Mouse (Mus musculus) kidney, embryonic 15.5 days (tissue): ENCODE measurements around the gene Gm8251. TPM values are rescaled to one million over a fixed set of nuclear protein-coding genes. Genes with fewer than 3 reads are reported as not detected.

ENCODE experiments used
- ATAC-seq: fragments of 200-750 bp; cut with Nextera tagmentation; replicated peaks from 2 replicates; pipeline ENCODE4 v1.8.0; 2017; ENCODE audit warnings: moderate TSS enrichment; ENCODE audit not compliant: low FRiP score
- H3K27ac ChIP-seq: fragments of 300-500 bp; sonication (generic); 2 replicates; pipeline ENCODE4 v1.5.1; 2015; ENCODE audit warnings: mild to moderate bottlenecking, inconsistent platforms
- H3K27me3 ChIP-seq: fragments of 300-500 bp; sonication (generic); 2 replicates; pipeline ENCODE4 v1.6.1; 2015; ENCODE audit warnings: inconsistent platforms
- H3K36me3 ChIP-seq: fragments of 300-500 bp; sonication (generic); 2 replicates; pipeline ENCODE4 v1.6.1; 2015; ENCODE audit warnings: inconsistent platforms
- H3K4me1 ChIP-seq: fragments of 300-500 bp; sonication (generic); 2 replicates; pipeline ENCODE4 v1.6.1; 2015; ENCODE audit warnings: inconsistent platforms
- H3K4me2 ChIP-seq: fragments of 300-500 bp; sonication (generic); 2 replicates; pipeline ENCODE4 v1.6.1; 2015; ENCODE audit warnings: moderate library complexity, mild to moderate bottlenecking, inconsistent platforms
- H3K4me3 ChIP-seq: fragments of 300-500 bp; sonication (generic); replicated peaks from 2 replicates; pipeline ENCODE4 v1.5.1; 2015; ENCODE audit warnings: mild to moderate bottlenecking, inconsistent platforms
- H3K9ac ChIP-seq: fragments of 300-500 bp; sonication (generic); 2 replicates; pipeline ENCODE4 v1.6.1; 2015; ENCODE audit warnings: mild to moderate bottlenecking, inconsistent platforms
- H3K9me3 ChIP-seq: fragments of 300-500 bp; sonication (generic); replicated peaks from 2 replicates; pipeline ENCODE4 v1.6.1; 2016; ENCODE audit warnings: inconsistent platforms
- WGBS: fragments of 180-500 bp; shearing (Covaris S2); methylation state at CpG from one replicate; pipeline ENCODE4 v1.1.7; 2015; ENCODE audit warnings: mixed read lengths; 5-methylcytosine and 5-hydroxymethylcytosine counted together
- polyA plus RNA-seq: library from polyadenylated mRNA; unstranded; fragments of >200 nt; fragmentation: Nextera tagmentation; extraction: Ambion mirVana; gene quantifications from 2 replicates; pipeline ENCODE4 v1.2.1, GENCODE M21; 2015

Gm8251 gene
- polyA plus RNA-seq, 1 experiment from 2014 or later, result 0.14 TPM

DNA sequence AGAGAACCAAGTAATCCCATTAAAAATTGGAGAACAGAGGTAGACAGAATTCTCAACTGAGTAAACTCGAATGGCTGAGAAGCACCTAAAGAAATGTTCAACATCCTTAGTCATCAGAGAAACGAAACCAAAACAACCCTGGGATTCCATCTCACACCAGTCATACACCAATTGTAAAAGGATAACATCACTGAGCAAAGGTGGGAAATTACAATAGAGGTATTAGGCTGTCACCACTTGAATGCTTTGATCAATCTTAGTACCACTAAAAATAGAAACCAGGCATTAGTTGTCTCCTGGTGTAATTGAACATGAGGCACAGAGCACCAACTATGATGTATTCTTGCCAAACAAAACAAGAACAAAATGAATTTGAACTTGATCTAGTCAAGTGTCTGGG lies 29.5 kb downstream of the Gm8251 start:
- Histone ChIP-seq H3K27me3 (no peaks in the 10 kb centered on the region), H3K4me2 (no peak overlapping the region), H3K9ac (no peak overlapping the region), H3K36me3 (no peaks in the 10 kb centered on the region), H3K27ac (no peak overlapping the region), H3K4me3 (no peak overlapping the region), H3K9me3 (no peaks in the 10 kb centered on the region), H3K4me1 (no peaks in the 10 kb centered on the region)
- ATAC-seq, result no peak
- WGBS, result 76% methylated on average over 2 of the region's 2 CpGs

DNA sequence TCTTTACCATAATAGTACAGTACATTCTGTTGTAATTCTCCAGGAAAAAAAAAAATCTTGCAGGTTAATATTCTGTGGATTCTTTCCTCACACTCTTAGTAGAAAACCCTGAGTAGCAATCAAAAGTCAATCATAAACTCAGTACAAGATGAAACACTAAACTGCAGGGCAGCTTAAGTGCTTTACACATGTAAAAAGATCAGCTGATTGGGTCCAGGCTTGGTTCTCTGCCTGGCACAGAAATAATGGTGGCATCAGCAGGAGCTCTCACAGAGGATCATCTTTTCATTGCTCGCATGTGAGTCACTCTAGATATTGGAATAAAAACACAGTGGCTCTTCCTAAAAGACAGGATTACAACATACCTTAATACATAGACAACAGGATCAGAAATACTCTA lies 34.1 kb downstream of the Gm8251 start:
- Histone ChIP-seq H3K9ac (no peak overlapping the region), H3K4me1 (no peaks in the 10 kb centered on the region), H3K4me2 (no peak overlapping the region), H3K9me3 (no peaks in the 10 kb centered on the region), H3K27ac (no peak overlapping the region), H3K27me3 (no peaks in the 10 kb centered on the region), H3K36me3 (no peaks in the 10 kb centered on the region), H3K4me3 (no peak overlapping the region)
- WGBS, result 85% methylated on average over 1 of the region's 1 CpGs
- ATAC-seq, result 0 out of 2 replicates have a peak, but pooled peaks have one; percentile 36

GRCm38 (mm10) chr1:44022656-44023055 lies 39.1 kb downstream of the Gm8251 start:
- ATAC-seq, result no peak
- Histone ChIP-seq H3K27ac (no peak overlapping the region), H3K9ac (no peak overlapping the region), H3K36me3 (no peaks in the 10 kb centered on the region), H3K9me3 (no peaks in the 10 kb centered on the region), H3K27me3 (no peaks in the 10 kb centered on the region), H3K4me1 (no peaks in the 10 kb centered on the region), H3K4me2 (no peak overlapping the region), H3K4me3 (no peak overlapping the region)
- WGBS, result 90% methylated on average over 1 of the region's 1 CpGs

DNA sequence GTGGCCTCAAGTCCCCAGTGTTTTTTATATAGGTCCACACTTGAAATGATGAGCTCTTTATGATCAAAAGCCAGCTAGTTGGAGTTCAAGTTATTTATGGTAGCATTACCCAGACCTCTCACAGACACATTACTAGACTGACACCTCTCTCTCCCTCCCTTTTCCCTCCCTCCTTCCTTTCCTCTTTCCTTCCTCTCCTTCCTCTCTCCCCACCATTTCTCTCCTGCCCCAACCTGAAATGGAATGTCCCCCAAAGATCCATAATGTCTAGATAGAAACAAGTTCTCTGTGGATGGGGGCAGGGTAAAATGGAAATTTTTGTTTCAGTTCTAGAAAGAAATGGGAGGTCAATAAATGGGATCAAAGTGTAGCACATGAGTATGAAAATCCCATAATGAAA lies 41.8 kb downstream of the Gm8251 start, which contains the start of gene Mettl21c:
TSS of gene Mettl21c (minus strand) at position 101 of the 400 bp plus-strand sequence.
- Histone ChIP-seq H3K4me1 (no peaks in the 10 kb centered on the region), H3K27me3 (no peaks in the 10 kb centered on the region), H3K4me3 (no peak within 1 kb of the TSS), H3K9me3 (no peaks in the 10 kb centered on the region), H3K9ac (no peak within 1 kb of the TSS), H3K27ac (no peak within 1 kb of the TSS), H3K36me3 (no peaks in the 10 kb centered on the region), H3K4me2 (no peak within 1 kb of the TSS)
- no peak for ATAC-seq

DNA sequence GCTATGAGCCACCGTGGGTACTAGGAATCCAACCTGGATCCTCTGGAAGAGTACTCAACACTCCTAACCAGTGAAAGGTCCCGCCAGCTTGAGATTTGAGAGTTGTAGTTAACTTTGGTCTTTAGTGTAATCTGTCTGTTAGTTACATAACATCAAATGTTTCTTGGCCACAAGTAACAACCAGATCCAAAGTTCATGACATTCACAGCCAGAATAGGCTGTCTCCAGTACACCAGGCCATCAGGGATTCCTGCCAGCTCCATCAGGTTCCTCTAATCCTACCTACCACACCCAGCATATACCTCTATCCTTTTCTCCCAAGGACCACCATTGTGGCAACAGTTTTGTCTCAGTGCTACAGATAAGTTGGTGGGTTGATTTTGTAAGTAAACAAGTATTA lies 46.2 kb downstream of the Gm8251 start:
- no peaks in the 10 kb centered on the region for H3K4me1 ChIP-seq
- WGBS, result 88% methylated on average over 2 of the region's 2 CpGs
- no peak for ATAC-seq
- no peaks in the 10 kb centered on the region for H3K27me3 ChIP-seq
- no peak overlapping the region for H3K9ac ChIP-seq
- no peaks in the 10 kb centered on the region for H3K9me3 ChIP-seq
- no peaks in the 10 kb centered on the region for H3K36me3 ChIP-seq
- no peak overlapping the region for H3K4me3 ChIP-seq
- no peak overlapping the region for H3K27ac ChIP-seq
- no peak overlapping the region for H3K4me2 ChIP-seq

Other genes starting within 250 kb of the Gm8251 start
- gene Uxs1, start 234.1 kb downstream of the Gm8251 start, polyA plus RNA-seq, result 26.4 and 28.0 TPM in 2 replicates
- 63.7 and 66.9 TPM in 2 replicates for gene Tpp2, start 128.3 kb downstream of the Gm8251 start, polyA plus RNA-seq
- gene Mettl21c, start 41.9 kb downstream of the Gm8251 start, polyA plus RNA-seq, result 0.33 and 0.44 TPM in 2 replicates
- gene Tex30, start 40.5 kb upstream of the Gm8251 start, polyA plus RNA-seq, result 78.2 and 93.3 TPM in 2 replicates
- 66.4 and 68.3 TPM in 2 replicates for gene Kdelc1, start 56.9 kb upstream of the Gm8251 start, polyA plus RNA-seq
- 19.7 and 20.8 TPM in 2 replicates for gene Bivm, start 57.0 kb upstream of the Gm8251 start, polyA plus RNA-seq
- 17.1 and 17.7 TPM in 2 replicates for gene Ercc5, start 85.8 kb upstream of the Gm8251 start, polyA plus RNA-seq
- 0.10 and 0.24 TPM in 2 replicates for gene Mettl21e, start 157.0 kb upstream of the Gm8251 start, polyA plus RNA-seq